Mouse (Mus musculus): ENCODE data around the gene Tmem245. TPM values are rescaled to one million over a fixed set of nuclear protein-coding genes. Genes with fewer than 3 reads are reported as not detected.
A peak's percentile ranks its signal among the peaks of the same experiment; 100 is the strongest.

Gene Tmem245
- polyA plus RNA-seq, 1 experiment from 2014 or later = 6.4 TPM

GRCm38 (mm10) chr4:56901671-56902070, 45.6 kb downstream of the Tmem245 start:
- no peak for ATAC-seq (replicated peaks; ENCODE audit: low FRiP score, low read depth)
- Histone ChIP-seq H3K9me3 (replicated peaks; ENCODE audit: low read length) (no peaks in the 10 kb centered on the region), H3K4me3 (replicated peaks; ENCODE audit: low read depth, low read length) (no peak overlapping the region), H3K9ac (ENCODE audit: low read depth, low read length) (no peak overlapping the region), H3K36me3 (ENCODE audit: insufficient read depth, low read length) (peaks cover 50% of the 10 kb centered on the region), H3K27me3 (ENCODE audit: insufficient read depth, low read length) (no peaks in the 10 kb centered on the region), H3K27ac (no peak overlapping the region), H3K4me2 (ENCODE audit: low read length) (no peak overlapping the region), H3K4me1 (replicated peaks; ENCODE audit: insufficient read depth, low read length) (no peaks in the 10 kb centered on the region)
- 98% methylated on average over 2 of the region's 2 CpGs for WGBS
- TF ChIP-seq CTCF (IDR thresholded peaks at IDR 0.05; ENCODE audit: low read depth) = peak; percentile 49
- DNase-seq (ENCODE audit: low spot score) = no peak

DNA sequence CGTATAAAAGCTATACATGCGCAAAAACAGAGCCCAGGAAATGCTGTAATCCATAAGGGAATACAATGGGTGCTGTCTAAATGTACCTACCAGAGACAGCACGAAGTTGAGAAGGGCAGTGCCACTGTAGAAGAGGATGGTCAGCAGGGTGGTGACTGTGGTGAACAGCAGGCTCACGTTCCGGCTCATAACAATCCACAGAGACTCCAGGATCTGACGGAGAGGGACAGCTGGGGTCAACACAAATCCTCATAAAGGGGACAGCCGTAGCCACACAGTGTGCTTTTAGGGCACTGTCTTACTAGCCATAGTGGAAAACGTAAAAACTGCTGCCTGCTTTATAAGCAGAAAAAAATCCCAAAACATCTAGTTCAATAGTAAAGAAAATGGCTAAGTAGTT, 48.0 kb downstream of the Tmem245 start:
- TF ChIP-seq CTCF (IDR thresholded peaks at IDR 0.05; ENCODE audit: low read depth) = no peak
- WGBS = 76% methylated on average over 8 of the region's 8 CpGs
- Histone ChIP-seq H3K27ac (no peak overlapping the region), H3K9ac (ENCODE audit: low read depth, low read length) (no peak overlapping the region), H3K4me3 (replicated peaks; ENCODE audit: low read depth, low read length) (no peak overlapping the region), H3K36me3 (ENCODE audit: insufficient read depth, low read length) (peaks cover 48% of the 10 kb centered on the region), H3K27me3 (ENCODE audit: insufficient read depth, low read length) (no peaks in the 10 kb centered on the region), H3K4me2 (ENCODE audit: low read length) (no peak overlapping the region), H3K4me1 (replicated peaks; ENCODE audit: insufficient read depth, low read length) (no peaks in the 10 kb centered on the region), H3K9me3 (replicated peaks; ENCODE audit: low read length) (no peaks in the 10 kb centered on the region)
- no peak for DNase-seq (ENCODE audit: low spot score)
- no peak for ATAC-seq (replicated peaks; ENCODE audit: low FRiP score, low read depth)

DNA sequence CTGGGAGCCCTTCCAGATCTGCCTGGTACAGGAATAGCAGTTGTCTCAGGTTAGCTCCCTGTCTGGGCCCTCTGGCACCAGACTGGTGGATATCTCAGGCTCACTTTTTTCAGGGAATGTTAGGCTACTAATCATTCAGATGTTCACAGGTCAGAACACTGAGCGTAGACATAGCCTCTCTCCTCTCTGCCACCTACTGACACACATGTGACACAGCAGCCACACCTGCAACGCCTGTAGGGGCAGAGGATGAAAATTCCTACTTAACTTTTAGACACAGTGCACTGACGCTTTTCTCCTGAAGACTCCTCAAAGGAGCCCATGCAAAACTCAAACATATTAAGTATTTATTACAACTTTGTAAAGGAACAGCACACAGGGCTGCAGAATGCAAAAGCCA, 49.7 kb downstream of the Tmem245 start:
- 75% methylated on average over 3 of the region's 3 CpGs for WGBS
- H3K36me3 ChIP-seq (ENCODE audit: insufficient read depth, low read length) = peaks cover 33% of the 10 kb centered on the region
- no peak overlapping the region for H3K4me2 ChIP-seq (ENCODE audit: low read length)
- peak; percentile 42; the same call in 1 of the 2 replicates for TF ChIP-seq CTCF (IDR thresholded peaks at IDR 0.05; ENCODE audit: low read depth)
- no peaks in the 10 kb centered on the region for H3K27me3 ChIP-seq (ENCODE audit: insufficient read depth, low read length)
- H3K27ac ChIP-seq = no peak overlapping the region
- no peaks in the 10 kb centered on the region for H3K9me3 ChIP-seq (replicated peaks; ENCODE audit: low read length)
- DNase-seq (ENCODE audit: low spot score) = no peak
- no peak overlapping the region for H3K4me3 ChIP-seq (replicated peaks; ENCODE audit: low read depth, low read length)
- ATAC-seq (replicated peaks; ENCODE audit: low FRiP score, low read depth) = no peak
- H3K9ac ChIP-seq (ENCODE audit: low read depth, low read length) = no peak overlapping the region
- no peaks in the 10 kb centered on the region for H3K4me1 ChIP-seq (replicated peaks; ENCODE audit: insufficient read depth, low read length)

DNA sequence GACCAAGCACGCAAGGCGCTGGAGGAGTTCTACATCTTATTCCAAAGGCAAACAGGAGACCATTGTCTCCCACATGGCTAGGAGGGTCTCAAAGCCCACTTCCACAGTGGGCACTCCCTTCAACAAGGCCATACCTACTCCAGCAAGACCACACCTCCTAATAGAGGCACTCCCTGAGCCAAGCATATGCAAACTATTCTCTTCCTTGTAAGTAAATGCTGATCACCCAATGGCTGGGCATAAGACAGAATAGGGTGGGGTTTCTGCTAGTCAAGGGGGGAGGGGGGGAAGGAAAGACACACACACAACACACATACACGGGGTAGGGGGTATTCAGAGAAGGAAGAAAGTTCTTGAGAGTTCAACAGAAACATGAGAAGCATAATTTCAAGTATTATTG, 53.0 kb downstream of the Tmem245 start:
- WGBS = 94% methylated on average over 3 of the region's 3 CpGs
- peaks cover 32% of the 10 kb centered on the region for H3K36me3 ChIP-seq (ENCODE audit: insufficient read depth, low read length)

DNA sequence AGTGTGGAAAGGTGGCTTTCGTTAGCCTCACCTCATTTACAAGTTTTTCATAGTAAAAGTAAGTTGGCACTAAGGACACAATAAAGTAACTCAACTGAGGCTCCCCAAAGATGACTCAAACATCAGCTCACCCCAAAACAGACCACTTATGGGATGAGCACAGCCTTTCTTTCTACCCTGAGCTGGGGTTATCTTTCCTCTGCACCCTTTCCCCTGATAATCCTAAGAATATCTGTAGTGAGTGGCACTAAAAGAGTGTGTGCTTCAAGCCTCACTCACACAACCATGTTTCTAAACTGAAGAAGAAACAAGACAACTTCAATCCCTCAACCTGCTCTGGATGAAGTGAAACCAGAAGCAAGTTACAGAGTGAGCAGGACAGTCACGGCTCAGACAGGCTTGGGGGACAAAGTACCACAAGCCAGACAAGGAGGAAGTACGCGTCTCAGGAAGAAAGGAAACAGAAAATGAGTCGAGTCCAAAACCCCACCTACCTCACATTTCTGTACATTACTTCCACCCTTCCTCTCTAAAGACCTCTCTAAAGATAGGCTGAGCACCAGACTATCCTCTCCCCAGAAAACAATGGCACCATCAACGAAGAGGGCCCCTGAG, 54.6 kb downstream of the Tmem245 start:
- TF ChIP-seq CTCF (IDR thresholded peaks at IDR 0.05; ENCODE audit: low read depth) = no peak
- Histone ChIP-seq H3K27ac (no peak overlapping the region), H3K4me3 (replicated peaks; ENCODE audit: low read depth, low read length) (no peak overlapping the region), H3K4me1 (replicated peaks; ENCODE audit: insufficient read depth, low read length) (no peaks in the 10 kb centered on the region), H3K4me2 (ENCODE audit: low read length) (no peak overlapping the region), H3K36me3 (ENCODE audit: insufficient read depth, low read length) (peaks cover 31% of the 10 kb centered on the region), H3K9me3 (replicated peaks; ENCODE audit: low read length) (no peaks in the 10 kb centered on the region), H3K9ac (ENCODE audit: low read depth, low read length) (no peak overlapping the region), H3K27me3 (ENCODE audit: insufficient read depth, low read length) (no peaks in the 10 kb centered on the region)
- 77% methylated on average over 6 of the region's 6 CpGs for WGBS
- no peak for DNase-seq (ENCODE audit: low spot score)
- ATAC-seq (replicated peaks; ENCODE audit: low FRiP score, low read depth) = no peak

More for the DNA sequence above, 53.0 kb downstream of the Tmem245 start:
- Histone ChIP-seq H3K27me3 (ENCODE audit: insufficient read depth, low read length) (no peaks in the 10 kb centered on the region), H3K9ac (ENCODE audit: low read depth, low read length) (no peak overlapping the region), H3K4me3 (replicated peaks; ENCODE audit: low read depth, low read length) (no peak overlapping the region), H3K4me2 (ENCODE audit: low read length) (no peak overlapping the region), H3K9me3 (replicated peaks; ENCODE audit: low read length) (no peaks in the 10 kb centered on the region), H3K27ac (no peak overlapping the region), H3K4me1 (replicated peaks; ENCODE audit: insufficient read depth, low read length) (no peaks in the 10 kb centered on the region)
- TF ChIP-seq CTCF (IDR thresholded peaks at IDR 0.05; ENCODE audit: low read depth) = no peak
- DNase-seq (ENCODE audit: low spot score) = no peak
- no peak for ATAC-seq (replicated peaks; ENCODE audit: low FRiP score, low read depth)

- ATAC-seq (replicated peaks; ENCODE audit: low FRiP score, low read depth) (no peak), DNase-seq (ENCODE audit: low spot score) (no peak)
- Histone ChIP-seq H3K36me3 (ENCODE audit: insufficient read depth, low read length) (peaks cover 44% of the 10 kb centered on the region; the same call in 1 of the 2 replicates), H3K27ac (no peak overlapping the region), H3K9me3 (replicated peaks; ENCODE audit: low read length) (no peaks in the 10 kb centered on the region), H3K4me1 (replicated peaks; ENCODE audit: insufficient read depth, low read length) (no peaks in the 10 kb centered on the region), H3K4me2 (ENCODE audit: low read length) (no peak overlapping the region), H3K27me3 (ENCODE audit: insufficient read depth, low read length) (no peaks in the 10 kb centered on the region), H3K4me3 (replicated peaks; ENCODE audit: low read depth, low read length) (no peak overlapping the region), H3K9ac (ENCODE audit: low read depth, low read length) (no peak overlapping the region)
- TF ChIP-seq CTCF (IDR thresholded peaks at IDR 0.05; ENCODE audit: low read depth) = no peak
- 77% methylated on average over 5 of the region's 5 CpGs for WGBS
These were observed 58.8 kb downstream of the Tmem245 start for GRCm38 (mm10) chr4:56888483-56888882.
